Mouse (Mus musculus) erythroid progenitor cell, adult 5-6 weeks (primary cell): ENCODE data around the gene Fbxl17. TPM values are rescaled to one million over a fixed set of nuclear protein-coding genes. Genes with fewer than 3 reads are reported as not detected.

Source experiments
- ATAC-seq: replicated peaks from 2 replicates; pipeline ENCODE4 v1.8.0; 2016; ENCODE audit warnings: moderate number of reproducible peaks, mild to moderate bottlenecking, moderate TSS enrichment, inconsistent platforms; ENCODE audit not compliant: poor library complexity, low FRiP score, severe bottlenecking
- total RNA-seq, 2 experiments: library from RNA; stranded (forward) in 1 of 2; stranded (reverse) in 1 of 2; fragments of 150-400 nt in 1 of 2; fragments of 186-747, 209-891 nt in 1 of 2; gene quantifications; 2 replicates each; pipeline versions ENCODE4 v1.2.3 to v1.2.4; 2015 to 2017; ENCODE audit warnings: low replicate concordance in 2 of 2

Gene Fbxl17
- total RNA-seq, 2 experiments from 2014 or later = 2.9 to 12.6 TPM

- ATAC-seq = no peak
These were observed 414.6 kb downstream of the Fbxl17 start for GRCm38 (mm10) chr17:63085227-63085626.

- ATAC-seq = no peak
These were observed 420.7 kb downstream of the Fbxl17 start for GRCm38 (mm10) chr17:63079087-63079486.

GRCm38 (mm10) chr17:63077509-63077908, 422.3 kb downstream of the Fbxl17 start:
- ATAC-seq = no peak

- ATAC-seq = no peak
These were observed 423.2 kb downstream of the Fbxl17 start for GRCm38 (mm10) chr17:63076661-63077060.

- no peak for ATAC-seq
These were observed 423.8 kb downstream of the Fbxl17 start for GRCm38 (mm10) chr17:63076037-63076426.

- ATAC-seq = no peak
These were observed 424.5 kb downstream of the Fbxl17 start for GRCm38 (mm10) chr17:63075091-63076036.

- ATAC-seq = no peak
These were observed 426.5 kb downstream of the Fbxl17 start for GRCm38 (mm10) chr17:63073342-63073741.

- ATAC-seq = no peak
These were observed 428.5 kb downstream of the Fbxl17 start for GRCm38 (mm10) chr17:63071134-63071923.

- ATAC-seq = no peak
These were observed 429.6 kb downstream of the Fbxl17 start for GRCm38 (mm10) chr17:63070161-63070761.

GRCm38 (mm10) chr17:63062785-63063184, 437.0 kb downstream of the Fbxl17 start:
- ATAC-seq = no peak

- ATAC-seq = no peak
These were observed 438.0 kb downstream of the Fbxl17 start for GRCm38 (mm10) chr17:63061786-63062185.

- ATAC-seq = no peak
These were observed 439.0 kb downstream of the Fbxl17 start for GRCm38 (mm10) chr17:63060814-63061213.

- ATAC-seq = no peak
These were observed 442.0 kb downstream of the Fbxl17 start for GRCm38 (mm10) chr17:63057740-63058388.

- ATAC-seq = no peak
These were observed 442.8 kb downstream of the Fbxl17 start for GRCm38 (mm10) chr17:63056976-63057375.

- no peak for ATAC-seq
These were observed 446.5 kb downstream of the Fbxl17 start for GRCm38 (mm10) chr17:63053311-63053710.

- ATAC-seq = no peak
These were observed 453.4 kb downstream of the Fbxl17 start for GRCm38 (mm10) chr17:63046401-63046800.

GRCm38 (mm10) chr17:63045297-63045696, 454.5 kb downstream of the Fbxl17 start:
- no peak for ATAC-seq

- no peak for ATAC-seq
These were observed 456.7 kb downstream of the Fbxl17 start for GRCm38 (mm10) chr17:63043046-63043675.

- no peak for ATAC-seq
These were observed 462.3 kb downstream of the Fbxl17 start for GRCm38 (mm10) chr17:63037562-63037961.
